Mouse (Mus musculus) cerebellum, adult (tissue): Measurements from ENCODE around the gene Uts2.
"Not testable (repeated sequence)": the region's sequence is repeated elsewhere in the genome, so short reads cannot be mapped to it uniquely, and the experiment has no call there.

ENCODE experiments used
- ATAC-seq: cut with Nextera tagmentation; 2 replicates; pipeline ENCODE4 v1.9.2; 2017; ENCODE audit warnings: mild to moderate bottlenecking, moderate library complexity, mixed read lengths; ENCODE audit not compliant: insufficient number of reproducible peaks, low FRiP score, low TSS enrichment

Gene Uts2

DNA sequence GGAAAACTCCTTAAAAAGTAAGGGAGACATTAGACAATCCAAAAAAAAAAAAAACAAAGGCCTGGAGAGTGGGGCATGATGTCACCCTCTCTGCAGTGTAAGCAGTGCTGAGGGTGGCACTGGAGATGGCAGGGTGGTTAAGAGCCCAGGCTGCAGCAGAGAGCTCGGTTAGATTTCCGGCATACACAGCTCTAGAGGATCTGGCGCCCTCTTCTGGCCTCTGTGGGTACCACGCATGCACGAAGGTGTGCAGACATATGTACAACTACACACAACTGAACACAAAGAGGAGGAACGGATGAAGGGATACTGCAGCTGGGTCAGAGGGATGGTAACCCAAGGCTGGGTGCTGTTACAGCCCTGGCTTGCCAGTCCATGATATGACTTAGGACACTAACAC is 10.0 kb downstream of the Uts2 start:
- no peak for ATAC-seq

DNA sequence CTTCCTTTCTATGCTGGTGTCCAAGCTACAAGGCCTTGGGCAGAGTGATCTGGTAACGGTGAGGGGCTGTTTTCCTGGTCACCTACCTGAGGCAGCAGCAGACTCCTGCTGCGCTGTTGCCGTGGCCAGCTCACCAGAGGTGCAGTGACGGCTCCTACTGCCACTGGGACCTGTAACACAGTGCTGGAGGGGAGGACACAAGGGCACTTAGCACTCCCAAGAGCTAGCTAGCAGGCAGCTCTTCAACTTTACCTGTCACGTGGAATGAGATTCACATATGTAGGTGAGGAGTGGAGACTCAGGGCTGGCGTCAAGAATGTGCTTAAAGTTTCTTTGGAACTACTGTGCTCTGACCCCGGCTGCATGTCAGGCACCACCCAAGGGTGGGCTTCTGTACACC is 13.4 kb downstream of the Uts2 start:
- ATAC-seq: no peak

DNA sequence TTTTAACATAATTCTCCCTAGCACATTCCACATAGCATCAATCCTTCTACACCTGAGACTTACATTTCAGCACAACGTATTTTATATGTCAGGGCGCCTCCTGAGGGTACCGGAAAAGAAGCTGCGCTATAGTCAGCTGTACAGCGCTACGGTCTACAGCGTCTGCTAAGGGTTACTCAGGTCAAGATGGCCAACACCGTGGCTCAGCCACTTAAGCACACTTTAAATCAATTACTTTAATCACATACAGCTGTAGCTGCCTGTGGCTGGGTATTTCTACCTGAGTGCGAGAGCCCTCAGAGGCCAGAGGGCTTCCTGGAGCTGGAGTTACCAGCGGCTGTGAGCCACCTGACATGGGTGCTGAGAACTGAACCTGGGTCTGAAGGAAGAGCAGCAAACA is 19.0 kb downstream of the Uts2 start:
- no peak for ATAC-seq

DNA sequence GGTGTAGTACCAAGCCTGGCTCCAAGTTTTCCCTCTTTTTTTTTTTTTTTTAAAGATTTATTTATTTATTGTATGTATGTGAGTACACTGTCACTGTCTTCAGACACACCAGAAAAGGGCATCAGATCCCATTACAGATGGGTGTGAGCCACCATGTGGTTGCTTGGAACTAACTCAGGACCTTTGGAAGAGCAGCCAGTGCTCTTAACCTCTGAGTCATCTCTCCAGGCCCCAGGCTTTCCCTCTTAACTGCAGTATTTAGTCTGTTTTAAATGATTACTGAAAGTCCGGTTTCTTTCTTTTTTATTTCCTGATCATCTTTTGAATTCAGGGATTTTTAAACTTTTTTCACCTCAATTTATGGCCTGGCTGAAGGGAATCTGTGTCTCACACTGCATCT is 20.5 kb downstream of the Uts2 start:
- not testable (repeated sequence) for ATAC-seq

DNA sequence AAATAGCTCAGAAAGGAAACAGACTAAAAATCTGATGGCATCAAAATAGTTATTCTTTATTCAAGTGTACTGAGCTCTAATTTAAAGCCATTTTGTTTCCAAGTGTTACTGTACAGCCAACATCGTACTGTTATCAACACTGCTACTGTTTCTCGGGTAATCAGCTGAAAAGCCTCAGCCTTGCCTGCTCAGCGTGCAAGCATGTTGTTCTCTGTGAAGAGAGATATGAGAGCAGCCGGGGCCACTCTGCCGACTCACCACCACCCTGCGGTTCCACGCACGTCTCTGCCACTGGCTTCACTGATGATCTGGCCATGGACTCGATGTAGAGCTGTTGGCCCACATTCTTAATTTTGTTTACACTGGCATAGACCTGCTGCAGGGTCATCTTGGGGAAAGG is 27.3 kb downstream of the Uts2 start:
- no peak for ATAC-seq

DNA sequence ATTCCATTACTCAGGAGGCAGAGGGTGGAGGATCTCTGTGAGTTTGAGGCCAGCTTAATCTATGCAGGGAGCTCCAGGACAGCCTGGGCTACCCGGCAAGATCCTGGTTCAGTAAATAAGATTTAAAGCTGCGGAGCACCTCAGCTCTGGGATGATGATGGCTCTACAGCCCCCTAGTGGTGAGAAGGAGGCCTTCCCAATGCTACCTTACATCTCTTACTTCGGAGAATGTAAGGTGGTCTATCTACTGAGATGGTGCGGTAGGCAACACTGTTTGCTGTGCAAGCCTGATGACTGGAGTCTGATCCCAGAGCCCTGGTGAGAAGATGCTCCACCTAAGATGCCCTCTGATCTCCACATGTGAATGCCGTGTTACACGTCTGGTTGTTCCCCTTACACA is 30.1 kb downstream of the Uts2 start:
- ATAC-seq: no peak; the same call in 1 of the 2 replicates

DNA sequence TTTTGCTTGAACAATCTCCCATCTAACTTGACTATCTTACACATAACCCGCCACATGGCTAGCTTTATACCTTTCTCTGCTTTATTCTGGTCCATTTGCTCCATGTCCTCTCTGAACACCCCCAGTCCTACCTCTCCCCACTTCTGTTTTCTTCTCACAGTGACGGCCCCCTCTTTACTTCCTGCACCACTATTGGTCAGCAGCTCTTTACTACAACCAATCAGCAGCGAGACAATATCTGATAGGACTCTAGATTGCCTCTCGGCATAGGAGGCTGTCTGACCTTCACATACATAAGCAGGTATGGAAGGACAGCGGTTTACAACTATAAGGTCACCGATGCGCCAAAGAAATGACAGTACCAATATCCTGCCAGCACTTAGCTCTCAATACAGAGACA is 39.6 kb downstream of the Uts2 start:
- ATAC-seq: no peak

DNA sequence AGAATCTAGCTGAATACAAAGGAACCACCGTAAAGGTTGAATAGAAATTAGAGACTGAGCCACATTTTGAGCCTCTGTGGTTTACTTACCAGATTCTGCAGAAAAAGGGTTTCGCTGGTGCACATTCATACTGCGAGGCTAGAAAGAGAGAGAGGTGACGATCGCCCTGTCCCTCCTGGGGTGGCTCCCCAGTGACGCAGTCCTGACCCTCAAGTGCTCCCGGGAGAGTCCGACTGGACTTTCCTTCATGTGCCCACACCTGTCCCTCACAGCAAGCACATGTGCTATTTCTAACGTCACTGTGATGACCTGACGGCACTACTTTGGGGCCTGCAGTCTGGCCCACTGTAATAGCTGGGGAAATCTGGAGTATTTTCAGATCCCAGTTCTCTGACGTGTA is 40.9 kb downstream of the Uts2 start:
- no peak for ATAC-seq

DNA sequence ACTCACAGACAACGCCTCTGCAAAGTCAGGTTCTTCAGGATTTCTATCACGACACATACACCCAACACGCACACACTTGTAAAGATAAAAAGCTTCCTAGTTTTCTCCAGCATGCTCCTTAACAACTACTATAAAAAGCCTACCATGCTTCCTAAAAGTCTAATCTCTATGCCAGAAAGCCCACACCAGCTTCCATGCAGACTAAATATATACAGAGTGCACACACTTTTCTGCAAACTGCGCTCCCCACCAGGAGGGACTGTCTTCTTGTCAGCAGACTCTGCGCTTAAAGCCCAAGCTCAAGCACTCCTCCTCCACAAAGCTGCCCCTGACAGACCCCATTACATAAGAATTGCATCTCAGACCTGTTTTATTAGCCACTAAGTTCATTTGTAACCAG is 44.6 kb downstream of the Uts2 start:
- no peak for ATAC-seq

DNA sequence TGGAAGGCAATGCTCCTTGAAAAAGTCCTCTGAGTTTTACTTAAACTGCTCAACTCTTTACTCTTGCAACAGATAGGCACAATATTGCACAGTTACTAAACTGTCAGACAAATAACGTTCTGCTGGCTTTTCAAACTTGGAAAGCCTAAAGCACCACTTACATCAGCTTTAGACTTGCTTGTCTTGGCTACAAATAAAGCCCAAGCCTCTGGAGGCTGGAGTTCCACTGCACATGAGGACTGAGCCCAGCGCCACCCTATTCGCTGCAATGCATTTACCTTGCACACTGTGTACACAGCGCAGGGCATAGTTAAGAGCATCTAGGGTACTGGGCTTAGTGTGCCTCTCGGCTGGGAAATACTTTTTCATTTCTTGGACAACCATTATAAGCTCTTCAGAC is 46.4 kb downstream of the Uts2 start:
- ATAC-seq: no peak

DNA sequence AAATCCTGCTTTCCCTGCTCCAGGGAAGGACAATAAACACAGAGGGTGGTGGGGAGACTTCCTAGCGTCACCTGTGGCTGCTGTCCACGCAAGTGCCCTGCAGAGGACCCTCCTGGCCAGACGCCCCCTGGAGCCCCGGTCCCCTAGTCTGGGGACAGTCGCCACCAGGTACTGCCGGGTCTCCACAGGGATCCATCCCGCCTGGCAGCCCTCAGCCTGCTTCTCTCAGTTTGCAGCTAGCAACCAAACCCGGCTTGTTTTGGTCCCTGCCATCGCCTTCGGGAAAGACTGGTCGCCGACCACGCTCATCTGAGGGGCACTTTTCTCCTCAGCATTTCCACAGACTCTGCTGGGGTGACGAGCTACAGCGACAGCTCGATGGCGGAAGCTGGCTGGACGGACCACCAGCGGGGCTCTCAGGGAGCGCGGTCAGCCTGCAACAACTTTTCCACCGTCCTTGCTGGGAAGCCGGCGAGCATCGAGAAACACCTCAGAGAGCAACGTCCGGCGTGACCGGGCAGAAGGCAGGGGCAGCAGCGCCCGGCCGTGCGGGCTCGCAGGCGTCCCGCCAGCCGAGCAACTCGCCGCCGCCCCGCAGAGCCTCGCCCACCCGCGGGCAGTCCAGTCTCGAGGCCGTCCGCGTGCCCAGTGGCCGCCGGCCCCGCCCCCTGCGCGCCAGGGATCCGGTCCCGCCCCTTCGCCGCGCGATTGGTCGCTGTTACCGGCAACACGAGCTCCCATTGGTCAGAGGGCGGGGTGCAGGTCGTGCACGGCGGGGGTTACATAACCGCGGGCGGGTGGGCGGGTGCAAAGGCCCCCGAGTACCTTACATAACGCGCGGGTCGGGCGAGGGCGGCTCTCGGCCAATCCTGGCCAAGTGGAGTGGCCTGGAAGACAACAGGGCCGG is 47.4 kb downstream of the Uts2 start, which contains the start of gene Per3:
TSS of gene Per3 (minus strand) at position 629 of the 907 bp plus-strand sequence.
- ATAC-seq: peak; percentile 42; the same call in 1 of the 2 replicates

DNA sequence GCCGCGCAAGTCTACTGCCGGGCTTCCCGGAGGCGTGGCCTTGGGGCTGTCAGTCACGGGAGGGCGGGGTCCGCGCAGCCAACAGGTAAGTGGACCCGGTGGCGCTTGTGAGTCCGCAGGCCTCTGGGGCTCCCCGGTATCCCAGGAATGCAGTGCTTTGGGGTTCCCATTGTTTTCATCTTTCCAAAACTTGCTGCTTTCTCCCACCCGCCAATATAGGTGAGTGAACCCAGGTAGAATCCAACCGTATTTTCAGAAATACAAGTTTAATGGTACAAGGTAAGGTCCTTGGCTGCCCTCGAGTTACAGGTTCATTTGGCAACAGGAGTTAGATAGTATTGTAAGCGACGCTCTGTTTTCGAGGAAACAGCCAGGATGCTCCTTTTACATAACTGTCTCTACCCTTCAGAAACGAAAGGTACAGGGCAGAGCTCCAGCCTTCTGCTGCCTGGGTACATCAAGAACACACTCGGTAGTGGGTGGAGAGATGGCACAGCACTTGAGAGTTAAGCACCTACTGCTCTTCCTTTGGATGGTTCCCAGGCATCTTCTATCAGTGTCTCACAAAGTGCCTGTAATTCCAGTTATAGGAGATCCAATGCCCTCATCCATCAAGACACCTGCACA is 48.2 kb downstream of the Uts2 start:
- ATAC-seq: peak; percentile 95

DNA sequence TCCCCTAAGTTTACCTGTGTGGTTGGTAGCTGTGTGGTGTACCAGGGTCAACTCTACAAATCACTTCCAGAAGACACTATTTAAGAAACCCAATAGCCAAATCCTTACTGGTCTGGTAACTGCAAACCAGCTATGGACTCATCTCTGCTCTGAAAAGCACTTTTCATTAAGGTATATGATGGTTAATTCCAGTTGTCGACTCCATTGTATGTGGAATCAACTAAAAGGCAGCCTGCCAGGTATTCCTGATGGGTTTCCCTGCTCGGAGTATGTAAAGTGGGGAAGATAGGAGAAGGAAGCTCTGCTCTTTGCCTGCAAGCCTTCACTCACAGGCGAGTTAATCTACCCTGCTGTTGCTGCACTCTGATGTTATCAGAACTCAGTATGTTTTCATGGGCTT is 49.6 kb downstream of the Uts2 start:
- ATAC-seq: no peak

DNA sequence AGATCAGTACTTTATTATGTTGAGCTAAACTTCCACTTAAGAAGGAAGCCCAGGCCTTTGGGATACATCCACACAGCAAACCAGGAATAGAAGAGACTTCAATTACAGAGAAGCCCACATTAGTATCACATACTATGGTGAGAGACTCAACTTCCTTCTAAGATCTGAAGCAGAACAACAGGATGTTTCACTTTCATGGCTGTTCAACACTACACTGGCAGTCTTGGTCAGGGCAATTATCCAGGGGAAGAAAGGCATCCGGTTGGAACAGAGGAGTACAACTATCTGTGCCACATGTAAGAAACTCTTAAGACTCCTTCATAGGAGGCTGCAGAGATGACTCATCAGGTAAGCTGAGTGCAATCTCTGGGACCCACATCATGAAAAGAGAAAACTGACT is 54.3 kb downstream of the Uts2 start:
- ATAC-seq: no peak
